Mouse (Mus musculus) monocyte, adult 2 months (primary cell): ENCODE results near the gene Zswim8.

Experiments
- DNase-seq, 2 experiments: peaks; one replicate each; pipeline ENCODE4 v3.0.0; 2022; ENCODE audit warnings: low spot score in 2 of 2, low read depth in 1 of 2

Gene Zswim8

DNA sequence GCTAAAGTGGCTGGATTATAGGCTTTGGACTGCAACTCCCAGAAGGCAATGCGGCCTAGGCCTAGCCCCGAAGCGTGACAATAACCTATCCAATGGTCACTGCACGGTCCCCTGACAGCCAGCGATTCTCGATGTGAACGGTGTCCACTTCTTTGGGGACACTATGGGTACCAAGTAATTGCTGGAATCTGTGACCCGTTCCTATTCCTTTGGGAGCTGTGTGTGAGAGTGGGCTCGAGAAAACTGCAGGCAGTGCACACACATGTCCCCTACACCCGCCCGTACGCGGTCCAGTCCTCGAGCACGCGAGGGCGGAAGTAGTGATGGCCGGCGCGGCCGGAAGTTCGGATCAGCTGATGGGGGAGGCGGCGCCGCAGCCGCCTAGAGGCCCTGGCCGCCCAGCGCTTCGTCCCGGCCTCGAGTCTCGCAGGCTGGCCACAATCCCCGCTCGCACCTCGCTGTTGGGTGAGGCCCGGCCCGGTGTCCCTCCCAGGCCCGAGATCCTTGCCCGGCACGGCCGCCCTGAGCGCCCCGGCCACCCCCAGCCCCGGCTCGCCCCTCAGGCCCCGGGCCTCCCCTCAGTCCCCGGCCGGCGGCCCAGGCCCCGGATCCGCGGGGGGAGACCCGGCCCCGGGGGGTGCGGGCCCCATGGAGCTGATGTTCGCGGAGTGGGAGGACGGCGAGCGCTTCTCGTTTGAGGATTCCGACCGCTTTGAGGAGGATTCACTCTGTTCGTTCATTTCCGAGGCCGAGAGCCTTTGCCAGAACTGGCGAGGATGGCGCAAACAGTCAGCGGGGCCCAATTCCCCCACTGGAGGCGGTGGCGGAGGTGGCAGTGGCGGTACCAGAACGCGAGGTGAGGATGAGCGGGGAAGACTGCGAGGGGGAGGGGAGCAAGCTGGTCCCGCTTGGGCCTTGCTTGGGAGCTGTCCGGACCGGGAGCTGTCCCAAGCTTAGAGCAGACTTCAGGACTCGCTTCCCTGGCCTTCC, at the start of gene Zswim8:
Gene Zswim8 (plus strand): TSS at position 352 of the 990 bp plus-strand sequence.
- peak; percentile 67 to 82 for DNase-seq

DNA sequence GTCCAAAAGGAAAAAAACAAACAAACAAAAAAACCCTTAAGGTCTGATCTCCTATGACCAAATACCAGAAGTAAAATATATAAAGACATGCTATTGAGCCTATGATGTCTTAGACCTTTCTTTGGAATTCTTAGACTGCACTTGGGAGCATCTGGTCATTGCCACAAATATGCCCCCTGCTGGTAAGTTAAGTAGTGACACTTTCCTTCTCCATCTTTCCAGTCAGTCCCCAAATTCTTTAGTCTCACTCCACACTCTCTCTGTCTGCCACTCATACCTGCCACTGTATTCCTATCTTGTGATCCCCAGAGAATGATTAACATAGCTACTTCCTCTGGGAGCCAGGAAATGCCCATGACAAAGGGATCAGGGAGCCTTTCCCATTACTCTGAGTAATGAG, 49.0 kb upstream of the Zswim8 start:
- DNase-seq: no peak

DNA sequence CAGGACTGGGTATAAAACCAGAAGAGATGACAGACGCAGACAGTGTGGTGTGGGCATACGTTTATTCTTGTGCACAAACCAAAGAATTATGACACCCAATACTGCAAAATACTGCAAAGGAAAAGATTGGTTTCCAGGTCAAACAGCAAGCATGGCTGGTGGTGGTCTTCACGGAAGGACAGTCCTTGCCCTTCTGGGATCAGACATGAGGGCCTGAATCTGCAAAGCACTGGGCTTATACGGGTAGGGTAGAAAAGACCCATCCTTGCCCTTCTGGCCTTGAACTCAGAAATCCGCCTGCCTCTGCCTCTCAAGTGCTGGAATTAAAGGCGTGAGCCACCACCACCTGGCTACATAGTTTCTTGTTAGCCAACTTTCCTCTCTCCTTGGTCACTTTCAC, 48.5 kb upstream of the Zswim8 start:
- DNase-seq: no peak

DNA sequence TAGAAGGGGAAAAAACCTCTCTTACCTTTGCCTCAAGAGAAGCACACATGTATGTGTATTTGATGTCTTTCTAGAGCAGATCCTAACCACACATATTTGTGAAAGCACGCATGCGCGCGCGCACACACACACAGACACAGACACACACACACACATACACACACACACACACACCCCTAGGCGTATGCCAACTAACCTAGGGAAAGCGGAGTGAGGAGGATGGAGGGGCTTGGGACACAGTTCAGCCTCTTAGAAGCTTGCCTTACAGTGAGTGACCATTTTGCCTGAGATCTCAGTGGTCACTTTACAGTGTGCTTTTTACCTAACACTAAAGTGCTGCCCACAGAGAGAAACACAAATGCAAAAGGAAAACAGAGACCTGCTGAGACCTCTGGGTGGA, 47.7 kb upstream of the Zswim8 start:
- DNase-seq: no peak

DNA sequence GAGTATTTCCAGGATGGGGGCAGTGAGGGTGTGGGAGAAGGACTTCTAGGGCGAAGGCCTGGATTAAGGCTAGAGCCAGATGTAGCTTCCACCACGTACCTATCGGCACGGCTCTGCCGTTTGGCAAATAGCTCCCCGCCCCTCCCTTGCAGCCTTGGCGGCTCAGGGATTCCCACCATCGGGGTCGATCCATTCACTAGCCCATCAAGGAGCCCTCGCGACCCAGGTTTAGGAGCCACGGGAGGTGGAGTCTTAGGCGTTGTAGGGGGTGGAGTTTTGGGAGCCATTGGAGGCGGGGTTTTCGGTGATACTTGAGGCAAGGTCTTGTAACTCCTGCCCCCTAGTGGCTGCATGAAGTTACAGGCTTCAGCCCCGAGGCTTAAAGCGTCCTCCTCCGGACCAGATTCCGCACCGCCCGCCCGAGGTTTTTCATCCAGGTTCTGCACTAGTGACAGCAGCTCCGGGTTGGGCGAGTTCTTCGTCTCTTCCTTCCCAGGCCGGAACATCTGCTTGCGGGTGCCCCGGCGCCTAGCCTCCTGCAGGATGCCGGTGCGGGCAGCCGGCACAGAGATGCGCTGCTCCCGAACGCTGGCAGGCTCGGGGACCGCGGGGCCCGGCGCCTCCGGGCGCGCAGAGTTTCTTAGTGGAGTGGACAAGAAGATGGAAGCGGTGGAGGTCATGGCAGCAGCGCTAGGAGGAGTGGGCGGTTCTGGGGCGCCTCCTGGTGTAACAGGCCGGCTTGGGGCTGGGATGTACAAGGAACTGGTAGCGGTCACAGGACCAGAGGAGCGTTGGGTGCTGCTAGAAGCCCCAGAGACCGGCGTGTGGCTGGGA, 46.3 kb upstream of the Zswim8 start:
- DNase-seq: peak; percentile 78 to 79

DNA sequence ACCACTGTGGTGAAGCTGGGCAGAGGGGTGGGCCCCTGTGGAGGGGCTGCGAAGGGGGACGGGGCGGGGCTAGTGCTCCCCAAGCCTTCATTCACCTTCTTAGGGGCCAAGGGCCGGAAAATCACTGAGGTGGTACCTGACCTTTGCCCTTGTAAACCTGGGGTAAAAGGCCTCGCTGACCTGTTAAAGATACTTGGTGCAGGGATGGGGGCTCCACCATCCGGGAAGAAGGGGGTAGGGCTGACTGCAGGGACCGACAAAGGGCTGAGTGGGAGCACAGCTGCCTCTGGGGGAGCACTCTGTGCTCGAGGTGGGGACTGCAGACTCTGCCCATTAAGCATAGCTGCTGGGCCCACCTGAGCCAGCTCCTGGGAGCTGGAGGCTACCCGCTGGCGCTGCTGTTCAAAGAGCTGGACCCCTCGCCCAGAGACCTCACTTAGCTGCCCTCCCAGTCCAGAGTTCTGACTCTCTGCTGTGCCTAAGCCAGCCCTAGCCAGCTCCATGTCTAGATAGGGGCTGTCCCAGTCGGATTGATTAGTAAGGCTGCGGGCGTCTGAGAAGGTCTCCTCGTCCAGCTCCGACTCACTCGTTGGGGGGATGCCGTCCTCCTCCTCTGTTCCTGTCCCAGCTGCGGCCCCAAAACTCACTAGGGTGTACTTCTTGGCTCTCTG, 45.6 kb upstream of the Zswim8 start:
- DNase-seq: no peak

DNA sequence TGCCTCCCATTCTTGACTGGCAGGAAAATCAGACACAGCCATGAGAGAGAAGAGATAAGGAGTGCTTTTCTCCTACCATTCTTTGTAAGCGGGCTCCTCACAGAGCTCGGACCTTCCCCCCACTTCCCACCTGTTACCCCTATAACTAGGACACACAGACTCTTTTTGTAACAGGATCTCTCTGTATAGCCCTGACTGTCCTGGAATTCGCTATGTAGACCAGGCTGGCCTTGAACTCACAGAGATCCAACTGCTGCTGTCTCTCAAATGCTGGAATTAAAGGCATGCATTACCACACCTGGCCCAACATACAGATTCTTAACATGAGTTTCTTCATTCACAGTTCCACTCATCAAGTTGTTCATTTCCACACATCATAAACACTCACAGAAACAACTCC, 44.6 kb upstream of the Zswim8 start:
- no peak for DNase-seq

DNA sequence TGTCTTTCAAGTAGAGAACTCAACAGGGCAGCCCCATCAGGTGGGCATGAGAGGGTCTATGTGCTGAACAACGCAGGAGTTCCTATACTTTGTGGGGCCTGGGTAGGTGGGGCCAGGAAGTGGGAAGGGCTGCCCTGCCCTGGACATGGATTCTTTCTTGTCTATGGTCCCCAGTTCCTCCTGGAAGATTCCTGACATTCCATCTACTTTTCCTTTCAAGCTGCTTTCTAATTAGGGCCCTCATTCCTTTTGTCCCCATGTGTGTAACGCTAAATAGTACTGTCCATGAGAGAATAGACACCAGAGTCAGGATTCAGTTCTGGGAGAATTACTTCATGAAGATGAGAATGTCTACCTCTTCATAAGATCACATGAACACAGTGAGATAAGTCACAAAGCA, 43.8 kb upstream of the Zswim8 start:
- no peak for DNase-seq

DNA sequence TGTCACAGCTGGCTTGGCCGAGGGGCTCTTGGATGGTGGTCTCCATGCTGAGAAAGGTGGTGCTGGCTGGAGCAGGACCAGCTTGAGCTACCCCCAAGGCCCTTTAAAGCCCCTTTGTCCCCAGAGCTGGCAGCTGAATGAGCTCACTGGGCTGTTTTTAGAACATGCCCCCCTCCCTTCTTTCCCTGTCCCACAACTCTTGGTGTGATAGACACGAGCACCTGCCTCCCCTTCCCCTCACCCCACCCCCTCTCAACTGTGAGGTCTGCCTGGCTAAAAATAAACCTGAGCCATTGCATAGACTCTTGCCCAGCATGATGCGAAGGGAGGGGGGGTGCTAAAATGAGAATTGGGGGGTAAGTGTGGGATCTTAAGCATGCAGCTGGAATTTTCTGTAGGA, 42.9 kb upstream of the Zswim8 start:
- DNase-seq: no peak

DNA sequence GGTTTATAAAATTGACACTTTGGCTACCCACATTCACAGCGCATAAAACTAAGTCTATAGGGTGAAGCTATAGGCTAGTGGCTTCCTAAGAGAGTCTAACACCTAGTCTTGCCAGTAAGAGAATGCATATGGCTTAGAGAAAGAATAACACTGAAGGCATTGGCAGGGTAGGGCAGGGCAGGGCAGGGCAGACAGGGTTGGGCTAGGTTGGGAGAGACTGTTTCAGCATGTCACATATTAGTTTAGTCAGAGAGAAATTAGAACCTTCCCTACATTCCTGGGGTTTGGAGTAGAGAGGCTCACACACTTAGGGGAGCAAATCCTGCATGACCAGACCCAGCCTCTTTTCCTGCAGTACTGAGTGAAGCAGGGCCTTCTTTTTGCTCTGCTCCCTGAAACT, 39.9 kb upstream of the Zswim8 start:
- no peak for DNase-seq

DNA sequence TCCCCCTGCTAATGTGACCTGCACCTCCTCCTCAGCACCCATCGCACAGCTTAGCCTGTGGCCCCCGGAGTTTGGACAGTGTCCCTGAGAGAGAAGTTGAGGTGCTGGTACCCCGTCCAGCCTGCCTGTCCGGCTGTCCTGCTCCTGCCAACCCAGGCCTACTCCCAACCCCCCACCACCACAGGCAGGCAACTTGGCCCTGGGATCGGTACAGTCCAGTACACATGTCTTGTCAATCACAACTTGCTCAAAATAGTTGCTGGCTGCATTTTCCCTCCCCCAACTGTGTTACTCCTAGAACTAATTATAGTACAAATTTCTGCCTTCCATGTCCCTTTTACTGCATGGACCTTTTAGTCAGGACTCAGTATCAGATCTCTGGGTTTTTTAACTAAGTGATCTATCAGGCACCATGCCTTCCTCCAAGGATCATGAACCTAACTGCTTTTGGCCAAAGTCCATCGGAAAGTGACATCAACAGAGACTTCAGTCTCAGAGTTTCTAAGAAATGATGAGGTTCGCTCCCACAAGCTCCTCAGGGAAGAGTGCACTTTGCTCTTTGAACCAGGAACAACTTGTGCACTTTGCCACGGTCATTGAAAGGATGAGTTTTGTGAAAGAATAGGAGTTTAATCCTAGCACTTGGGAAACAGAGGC, 39.1 kb upstream of the Zswim8 start, which contains the start of gene Synpo2l:
Gene Synpo2l (minus strand): TSS at position 201 of the 657 bp plus-strand sequence.
- DNase-seq: no peak

DNA sequence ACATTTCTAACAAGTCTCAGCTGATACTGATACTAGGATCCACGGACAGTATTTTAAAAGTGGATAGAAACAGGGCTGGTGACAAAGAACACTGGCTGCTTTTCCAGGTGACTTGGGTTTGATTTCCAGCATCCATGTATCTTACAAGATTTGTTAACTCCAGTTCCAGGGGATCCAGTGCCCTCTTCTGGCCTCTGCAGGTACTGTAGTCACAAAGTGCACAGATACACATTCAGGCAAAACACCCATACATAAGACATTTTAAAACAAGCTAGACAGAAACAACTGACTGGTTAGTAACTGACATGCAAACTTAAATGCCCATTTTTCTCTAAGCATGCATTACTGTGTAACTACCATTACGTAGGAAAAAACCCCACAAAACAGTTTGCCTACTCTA, 34.4 kb upstream of the Zswim8 start:
- DNase-seq: no peak

DNA sequence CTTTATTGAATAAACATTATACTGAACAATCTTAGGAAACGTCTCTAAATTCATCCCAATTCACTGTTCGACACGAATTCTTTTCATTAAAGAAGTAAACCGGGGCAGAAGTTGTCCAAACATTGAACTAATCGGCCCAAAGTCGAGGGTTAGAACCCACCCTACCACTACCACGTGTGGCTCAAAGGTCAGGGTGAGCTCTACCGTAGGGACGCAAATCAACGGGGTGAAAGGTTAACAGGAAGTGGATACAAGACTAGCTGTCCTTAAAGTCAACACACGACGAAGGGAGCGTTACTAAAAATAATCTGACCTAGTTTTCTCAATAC, 33.7 kb upstream of the Zswim8 start:
- no peak for DNase-seq

DNA sequence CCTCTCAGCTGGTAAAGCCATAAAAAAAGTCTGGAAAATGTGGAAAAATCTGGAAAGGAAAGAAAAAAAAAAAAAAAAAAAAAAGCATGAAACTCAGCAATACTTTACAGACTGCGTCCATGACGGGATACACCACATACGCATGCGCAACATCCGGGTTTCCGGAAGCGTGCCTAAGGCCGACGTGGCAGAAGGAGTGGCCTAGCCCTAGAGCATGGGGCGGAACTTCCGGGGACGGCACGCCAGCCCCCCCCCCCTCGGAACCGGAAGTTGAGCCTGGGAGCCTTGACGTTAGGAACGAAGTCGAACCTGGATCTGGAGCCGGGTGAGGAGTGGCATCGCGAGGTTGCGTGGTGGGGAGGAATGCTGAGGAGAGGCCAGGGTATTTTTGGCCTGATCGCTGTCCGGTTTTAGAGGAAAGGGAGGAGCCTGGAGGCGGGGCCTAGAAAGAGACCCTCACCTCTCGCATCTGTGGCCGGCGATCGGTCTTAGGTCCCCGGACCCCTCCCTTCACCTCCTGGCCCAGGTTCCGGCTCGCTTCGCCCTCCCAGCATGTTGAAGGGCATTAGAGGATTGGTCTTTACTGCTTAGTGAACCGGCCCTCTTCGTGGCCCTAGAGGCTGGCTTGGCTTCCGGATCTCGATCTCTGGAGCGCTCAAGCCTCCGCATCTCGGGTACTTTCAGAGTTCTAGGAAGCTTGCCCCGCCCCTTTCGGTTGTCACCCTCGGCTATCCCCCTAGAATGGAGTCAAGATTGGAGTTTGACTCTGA, 33.1 kb upstream of the Zswim8 start, which contains the start of gene Sec24c:
Gene Sec24c (plus strand): TSS at position 245 of the 770 bp plus-strand sequence.
- peak; percentile 93 to 94 for DNase-seq

DNA sequence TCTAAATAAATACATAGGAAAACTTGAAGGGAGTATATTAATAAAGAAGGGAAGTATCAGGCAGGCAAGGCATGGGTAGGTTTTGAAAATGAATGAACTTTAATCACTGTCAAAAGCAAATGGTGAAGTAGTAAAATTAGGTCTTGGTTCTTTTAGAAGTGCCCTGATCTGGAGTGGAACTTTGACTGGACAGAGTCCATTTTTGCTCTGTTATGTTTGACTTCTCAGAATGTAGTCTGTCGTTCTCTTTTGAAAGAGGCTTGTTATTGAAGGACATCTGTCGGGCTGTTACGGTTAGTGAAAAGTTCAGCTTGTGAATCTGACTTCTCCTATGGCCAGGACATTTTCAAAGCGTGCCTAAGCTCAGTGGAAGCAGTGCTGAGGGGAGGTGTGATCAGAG, 29.4 kb upstream of the Zswim8 start:
- no peak for DNase-seq

DNA sequence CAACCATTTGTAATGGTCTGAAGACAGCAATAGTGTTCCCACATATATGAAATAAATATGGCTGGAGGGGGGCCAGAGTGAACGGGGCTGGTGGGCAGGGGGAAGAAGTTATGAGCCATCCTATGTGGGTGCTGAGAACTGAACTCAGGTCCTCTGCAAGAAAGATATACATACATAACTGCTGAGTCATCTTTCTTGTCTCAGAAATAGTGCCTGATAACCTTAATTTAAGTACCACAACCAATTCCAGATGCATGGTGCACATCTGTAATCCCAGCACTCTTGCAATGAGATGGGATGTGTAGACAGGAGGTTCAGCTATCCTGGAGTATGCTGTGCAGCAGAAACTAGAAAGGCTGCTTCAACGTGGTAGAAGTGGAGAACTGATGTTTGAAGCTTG, 25.6 kb upstream of the Zswim8 start:
- DNase-seq: no peak

DNA sequence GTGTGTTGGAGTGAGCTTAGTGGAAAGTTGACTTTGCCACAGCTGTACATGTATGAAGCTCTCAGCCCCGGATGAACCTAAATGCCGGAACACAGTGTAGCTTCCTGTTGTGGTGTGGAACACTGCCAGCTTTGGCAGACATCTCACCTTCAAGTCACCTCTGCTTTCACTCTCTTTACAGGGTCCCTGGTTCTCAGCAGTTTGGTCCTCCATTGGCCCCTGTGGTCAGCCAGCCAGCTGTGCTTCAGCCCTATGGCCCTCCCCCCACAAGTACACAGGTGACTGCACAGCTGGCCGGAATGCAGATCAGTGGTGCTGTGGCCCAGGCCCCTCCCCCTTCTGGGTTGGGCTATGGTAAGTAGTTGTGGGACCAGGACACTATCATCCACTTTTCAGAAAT, 24.9 kb upstream of the Zswim8 start:
- no peak for DNase-seq

DNA sequence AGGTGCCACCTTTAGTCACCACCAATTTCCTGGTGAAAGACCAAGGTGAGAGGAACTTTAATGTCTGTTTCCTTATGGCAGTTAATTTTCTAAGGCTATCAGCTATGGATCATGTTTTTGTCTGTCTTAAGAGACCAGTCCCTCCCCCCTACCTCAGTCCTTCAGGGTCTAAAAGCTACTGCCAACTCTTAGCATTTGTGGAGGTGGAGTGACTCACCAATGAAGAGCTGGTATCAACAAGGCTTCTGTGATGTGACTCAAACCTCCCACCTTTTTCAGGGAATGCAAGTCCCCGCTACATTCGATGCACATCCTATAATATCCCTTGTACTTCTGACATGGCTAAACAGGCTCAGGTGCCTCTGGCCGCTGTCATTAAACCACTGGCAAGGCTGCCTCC, 20.8 kb upstream of the Zswim8 start:
- DNase-seq: no peak

DNA sequence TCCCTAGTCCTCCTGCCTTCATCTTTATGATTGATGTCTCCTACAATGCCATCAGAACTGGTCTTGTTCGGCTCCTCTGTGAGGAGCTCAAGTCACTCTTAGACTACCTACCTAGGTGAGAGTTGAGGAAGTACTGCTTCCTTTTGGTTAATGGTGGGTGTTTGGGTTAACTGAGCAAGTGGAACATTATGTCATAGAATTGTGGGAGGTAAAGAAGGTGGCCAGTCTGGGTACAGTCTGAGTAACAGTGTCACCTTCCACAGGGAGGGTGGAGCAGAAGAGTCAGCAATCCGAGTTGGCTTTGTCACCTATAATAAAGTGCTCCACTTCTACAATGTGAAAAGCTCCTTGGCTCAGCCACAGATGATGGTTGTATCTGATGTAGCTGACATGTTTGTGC, 18.3 kb upstream of the Zswim8 start:
- no peak for DNase-seq

DNA sequence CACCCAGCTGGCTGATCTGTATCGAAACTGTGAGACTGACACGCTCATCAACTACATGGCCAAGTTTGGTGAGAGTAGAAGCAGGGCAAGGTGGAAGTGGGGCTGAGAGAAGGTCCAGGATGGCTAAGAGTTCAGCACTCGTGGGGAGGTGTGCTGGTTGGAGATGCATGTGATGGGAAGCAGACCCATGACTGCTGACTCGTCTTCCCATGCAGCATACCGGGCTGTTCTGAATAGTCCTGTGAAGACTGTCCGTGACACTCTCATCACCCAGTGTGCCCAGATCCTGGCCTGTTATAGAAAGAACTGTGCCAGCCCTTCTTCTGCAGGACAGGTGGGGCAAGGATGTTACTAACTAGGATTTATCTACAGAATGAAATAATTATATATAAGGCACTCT, 15.6 kb upstream of the Zswim8 start:
- DNase-seq: no peak
